Mouse (Mus musculus) kidney, embryonic 16.5 days (tissue): Measurements from ENCODE around the gene Tomm20l. TPM values are rescaled to one million over a fixed set of nuclear protein-coding genes. Genes with fewer than 3 reads are reported as not detected.

ENCODE experiments used
- ATAC-seq: fragments of 200-750 bp; cut with Nextera tagmentation; 2 replicates; pipeline ENCODE4 v1.8.0; 2017; ENCODE audit warnings: moderate TSS enrichment; ENCODE audit not compliant: low FRiP score, low TSS enrichment
- H3K27ac ChIP-seq: fragments of 300-500 bp; sonication (generic); 2 replicates; pipeline ENCODE4 v1.5.1; 2014; ENCODE audit warnings: low read length
- H3K27me3 ChIP-seq: fragments of 300-500 bp; sonication (generic); 2 replicates; pipeline ENCODE4 v1.6.1; 2014; ENCODE audit warnings: low read length, control low read depth, mixed read lengths; ENCODE audit not compliant: insufficient read depth
- H3K36me3 ChIP-seq: fragments of 300-500 bp; sonication (generic); 2 replicates; pipeline ENCODE4 v1.6.1; 2014; ENCODE audit warnings: low read length, control low read depth, mixed read lengths; ENCODE audit not compliant: insufficient read depth
- H3K4me1 ChIP-seq: fragments of 300-500 bp; sonication (generic); 2 replicates; pipeline ENCODE4 v1.6.1; 2014; ENCODE audit warnings: low read length, control low read depth, mixed read lengths; ENCODE audit not compliant: insufficient read depth
- H3K4me2 ChIP-seq: fragments of 300-500 bp; sonication (generic); replicated peaks from 2 replicates; pipeline ENCODE4 v1.6.1; 2014; ENCODE audit warnings: low read depth, low read length
- H3K4me3 ChIP-seq: fragments of 300-500 bp; sonication (generic); 2 replicates; pipeline ENCODE4 v1.5.1; 2014; ENCODE audit warnings: mild to moderate bottlenecking, low read length
- H3K9ac ChIP-seq: fragments of 300-500 bp; sonication (generic); replicated peaks from 2 replicates; pipeline ENCODE4 v1.6.1; 2014; ENCODE audit warnings: low read length
- H3K9me3 ChIP-seq: fragments of 300-500 bp; sonication (generic); 2 replicates; pipeline ENCODE4 v1.6.1; 2016; ENCODE audit warnings: low read length, control low read depth
- WGBS: fragments of 180-500 bp; shearing (Covaris S2); extraction: QIAGEN DNeasy Blood & Tissue Kit; methylation state at CpG from one replicate; pipeline ENCODE4 v1.1.7; 2014; 5-methylcytosine and 5-hydroxymethylcytosine counted together
- polyA plus RNA-seq: library from polyadenylated mRNA; unstranded; fragments of >200 nt; fragmentation: Nextera tagmentation; extraction: Ambion mirVana; gene quantifications from 2 replicates; pipeline ENCODE4 v1.2.1, GENCODE M21; 2015

Gene Tomm20l
- polyA plus RNA-seq, 1 experiment from 2014 or later: not detected

- H3K27ac ChIP-seq: no peak overlapping the region
- no peaks in the 10 kb centered on the region for H3K4me1 ChIP-seq
- no peak overlapping the region for H3K4me3 ChIP-seq
- ATAC-seq: no peak
- peaks cover 44% of the 10 kb centered on the region for H3K36me3 ChIP-seq
- no peak overlapping the region for H3K4me2 ChIP-seq
- 84% methylated on average over 6 of the region's 6 CpGs for WGBS
- no peaks in the 10 kb centered on the region for H3K27me3 ChIP-seq
- H3K9me3 ChIP-seq: no peaks in the 10 kb centered on the region
- no peak overlapping the region for H3K9ac ChIP-seq
Observed at GRCm38 (mm10) chr12:71149456-71149855, 38.2 kb downstream of the Tomm20l start.

- Histone ChIP-seq H3K27me3 (no peaks in the 10 kb centered on the region), H3K4me2 (no peak overlapping the region), H3K4me3 (no peak overlapping the region), H3K4me1 (no peaks in the 10 kb centered on the region), H3K36me3 (peaks cover 50% of the 10 kb centered on the region), H3K9ac (no peak overlapping the region), H3K9me3 (no peaks in the 10 kb centered on the region), H3K27ac (no peak overlapping the region)
- WGBS: 92% methylated on average over 8 of the region's 8 CpGs
- ATAC-seq: no peak
Observed at GRCm38 (mm10) chr12:71150167-71150566, 38.9 kb downstream of the Tomm20l start.

GRCm38 (mm10) chr12:71154979-71155378, 43.8 kb downstream of the Tomm20l start:
- Histone ChIP-seq H3K27ac (no peak overlapping the region), H3K9me3 (no peaks in the 10 kb centered on the region), H3K27me3 (no peaks in the 10 kb centered on the region), H3K4me3 (no peak overlapping the region), H3K36me3 (peaks cover 52% of the 10 kb centered on the region), H3K4me2 (no peak overlapping the region), H3K9ac (no peak overlapping the region), H3K4me1 (no peaks in the 10 kb centered on the region)
- no peak for ATAC-seq
- 94% methylated on average over 6 of the region's 6 CpGs for WGBS

- Histone ChIP-seq H3K9me3 (no peaks in the 10 kb centered on the region), H3K36me3 (peaks cover 52% of the 10 kb centered on the region), H3K4me2 (no peak overlapping the region), H3K9ac (no peak overlapping the region), H3K4me1 (no peaks in the 10 kb centered on the region), H3K27ac (no peak overlapping the region), H3K27me3 (no peaks in the 10 kb centered on the region), H3K4me3 (no peak overlapping the region)
- no peak for ATAC-seq
- WGBS: 89% methylated on average over 6 of the region's 6 CpGs
Observed at GRCm38 (mm10) chr12:71157974-71158373, 46.7 kb downstream of the Tomm20l start.

DNA sequence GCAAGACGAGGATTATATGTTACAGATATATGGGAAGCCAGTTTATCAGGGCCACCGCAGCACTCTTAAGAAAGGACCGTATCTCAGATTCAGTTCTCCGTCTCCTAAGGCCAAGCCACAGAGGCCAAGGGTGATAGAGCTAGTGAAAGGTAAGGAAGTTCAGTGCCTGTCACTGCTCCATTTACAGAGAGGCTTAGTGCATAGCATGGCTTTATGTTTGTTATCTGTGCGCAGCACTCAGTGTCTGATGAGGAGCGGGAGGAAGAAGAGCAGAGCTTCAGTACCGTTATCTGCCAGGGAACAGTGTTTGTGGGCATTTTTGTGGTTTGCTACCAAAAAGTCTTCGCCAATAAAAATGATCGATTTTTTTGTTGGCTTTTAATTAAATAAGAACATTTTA, 53.2 kb downstream of the Tomm20l start:
- no peak for ATAC-seq
- no peak overlapping the region for H3K27ac ChIP-seq
- H3K4me3 ChIP-seq: no peak overlapping the region
- no peaks in the 10 kb centered on the region for H3K4me1 ChIP-seq
- H3K9me3 ChIP-seq: no peaks in the 10 kb centered on the region
- peaks cover 40% of the 10 kb centered on the region for H3K36me3 ChIP-seq
- no peak overlapping the region for H3K9ac ChIP-seq
- WGBS: 95% methylated on average over 9 of the region's 9 CpGs
- no peaks in the 10 kb centered on the region for H3K27me3 ChIP-seq
- no peak overlapping the region for H3K4me2 ChIP-seq

- H3K4me2 ChIP-seq: no peak overlapping the region
- no peak overlapping the region for H3K9ac ChIP-seq
- H3K27me3 ChIP-seq: no peaks in the 10 kb centered on the region
- H3K4me1 ChIP-seq: no peaks in the 10 kb centered on the region
- no peaks in the 10 kb centered on the region for H3K9me3 ChIP-seq
- WGBS: 85% methylated on average over 1 of the region's 1 CpGs
- peaks cover 28% of the 10 kb centered on the region for H3K36me3 ChIP-seq
- ATAC-seq: no peak
- H3K4me3 ChIP-seq: no peak overlapping the region
- H3K27ac ChIP-seq: no peak overlapping the region
Observed at GRCm38 (mm10) chr12:71169911-71170310, 58.7 kb downstream of the Tomm20l start.

Other genes with a start within 250 kb of the Tomm20l start
- gene Actr10, start 173.6 kb upstream of the Tomm20l start, polyA plus RNA-seq: 231 and 240 TPM in 2 replicates
- gene Psma3, start 136.8 kb upstream of the Tomm20l start, polyA plus RNA-seq: 552 and 638 TPM in 2 replicates
- gene Arid4a, start 95.4 kb upstream of the Tomm20l start, polyA plus RNA-seq: 34.6 and 38.6 TPM in 2 replicates
- gene Timm9, start 25.3 kb downstream of the Tomm20l start, polyA plus RNA-seq: 87.5 and 87.8 TPM in 2 replicates
- gene 2700049A03Rik, start 25.4 kb downstream of the Tomm20l start, polyA plus RNA-seq: 12.2 and 18.0 TPM in 2 replicates
- gene Dact1, start 198.5 kb downstream of the Tomm20l start, polyA plus RNA-seq: 12.5 TPM in 2 replicates